Comparison of ENCODE assay signal across 23 mouse cellular contexts in the genomic region with DNA sequence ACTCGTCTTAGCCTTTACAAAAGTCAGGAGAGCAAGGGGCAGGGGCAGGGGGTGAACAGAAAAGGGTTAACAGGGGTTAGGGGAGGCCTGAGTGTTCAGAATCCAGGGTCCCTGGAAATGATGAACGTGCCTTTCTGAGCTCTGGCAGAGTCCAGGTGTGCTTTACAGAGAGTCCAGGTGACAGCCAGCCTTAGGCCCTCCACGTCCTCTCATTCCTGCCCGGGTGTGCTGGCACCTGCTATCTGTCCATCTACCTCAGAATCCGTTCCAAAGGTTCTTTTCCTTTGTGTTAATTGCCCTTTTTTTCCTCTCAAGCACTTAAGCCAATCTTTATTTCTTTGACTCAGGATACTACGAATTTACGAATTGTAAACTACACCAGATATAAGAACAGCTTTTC. TPM values are rescaled to one million over a fixed set of nuclear protein-coding genes. Genes with fewer than 3 reads are reported as not detected.
DNase-seq lines count a peak whose midpoint lies in the region; ATAC-seq and TF ChIP-seq lines count a peak whose summit lies in the region.
"Had no signal": no experiment of that assay in that cellular context is flagged by ENCODE, and none has a peak within 500 bp of the region (broad histone marks: within the 10 kb centered on the region; RNA-seq: fewer than 3 reads in every experiment).

No protein-coding gene starts in this region.

- H3K4me3 ChIP-seq in heart, embryonic 15.5 days = no peak overlapping the region
- no peak overlapping the region for H3K4me3 ChIP-seq in kidney, embryonic 16.5 days (ENCODE audit: low read length)
- H3K4me3 ChIP-seq in embryonic fibroblast, embryonic 13.5 days (ENCODE audit: insufficient read depth, low read length) = no peak overlapping the region
- no peak overlapping the region for H3K4me3 ChIP-seq in intestine, embryonic 16.5 days (ENCODE audit: low read length)
- H3K4me3 ChIP-seq: embryonic facial prominence, embryonic 13.5 days; forebrain, embryonic 15.5 days; gastrocnemius, adult 2 months; heart, embryonic 10.5 days had no signal

- no peaks in the 10 kb centered on the region for H3K27me3 ChIP-seq in heart, embryonic 15.5 days
- H3K27me3 ChIP-seq in kidney, embryonic 16.5 days (ENCODE audit: insufficient read depth, low read length) = no peaks in the 10 kb centered on the region
- H3K27me3 ChIP-seq in intestine, embryonic 16.5 days (replicated peaks; ENCODE audit: control insufficient read depth, insufficient read depth, low read length) = no peaks in the 10 kb centered on the region
- H3K27me3 ChIP-seq: CH12.LX; embryonic facial prominence, embryonic 13.5 days; forebrain, embryonic 15.5 days; Patski had no signal

- no peak overlapping the region for H3K9ac ChIP-seq in heart, embryonic 15.5 days
- no peak overlapping the region for H3K9ac ChIP-seq in kidney, embryonic 16.5 days (replicated peaks; ENCODE audit: low read length)
- peak overlapping the region; percentile 26; the same call in 1 of the 2 replicates for H3K9ac ChIP-seq in intestine, embryonic 16.5 days (ENCODE audit: low read depth, low read length)
- H3K9ac ChIP-seq: embryonic facial prominence, embryonic 13.5 days; forebrain, embryonic 15.5 days; hindbrain, embryonic 14.5 days had no signal

- no peaks in the 10 kb centered on the region for H3K36me3 ChIP-seq in heart, embryonic 15.5 days
- H3K36me3 ChIP-seq in kidney, embryonic 16.5 days (ENCODE audit: insufficient read depth, low read length) = 0 out of 2 replicates have a peak, but pooled peaks cover 4% of the 10 kb centered on the region
- H3K36me3 ChIP-seq in intestine, embryonic 16.5 days (ENCODE audit: control insufficient read depth, insufficient read depth, low read length) = peaks cover 4% of the 10 kb centered on the region; the same call in 1 of the 2 replicates
- H3K36me3 ChIP-seq: forebrain, embryonic 15.5 days had no signal

- H3K4me1 ChIP-seq in heart, embryonic 15.5 days (replicated peaks) = peaks cover 87% of the 10 kb centered on the region
- peaks cover 89% of the 10 kb centered on the region for H3K4me1 ChIP-seq in kidney, embryonic 16.5 days (ENCODE audit: insufficient read depth, low read length)
- H3K4me1 ChIP-seq in embryonic fibroblast, embryonic 13.5 days (ENCODE audit: control insufficient read depth, insufficient read depth, low read length) = peaks cover 51% of the 10 kb centered on the region
- H3K4me1 ChIP-seq in intestine, embryonic 16.5 days (ENCODE audit: control insufficient read depth, insufficient read depth, low read length) = peaks cover 76% of the 10 kb centered on the region

- H3K9me3 ChIP-seq in heart, embryonic 15.5 days (replicated peaks) = no peaks in the 10 kb centered on the region
- H3K9me3 ChIP-seq in kidney, embryonic 16.5 days (ENCODE audit: low read length) = no peaks in the 10 kb centered on the region
- no peaks in the 10 kb centered on the region for H3K9me3 ChIP-seq in intestine, embryonic 16.5 days (ENCODE audit: control insufficient read depth, low read length)
- H3K9me3 ChIP-seq: embryonic facial prominence, embryonic 13.5 days; forebrain, embryonic 15.5 days; heart, embryonic 10.5 days had no signal

- no peak overlapping the region for H3K4me2 ChIP-seq in heart, embryonic 15.5 days
- peak overlapping the region; percentile 39 for H3K4me2 ChIP-seq in kidney, embryonic 16.5 days (replicated peaks; ENCODE audit: low read depth, low read length)
- H3K4me2 ChIP-seq in intestine, embryonic 16.5 days (ENCODE audit: low read depth, low read length) = peak overlapping the region; percentile 5; the same call in 1 of the 2 replicates
- H3K4me2 ChIP-seq: embryonic facial prominence, embryonic 13.5 days; forebrain, embryonic 15.5 days; hindbrain, embryonic 14.5 days had no signal

- TF ChIP-seq CTCF in embryonic fibroblast, embryonic 13.5 days (IDR thresholded peaks at IDR 0.05; ENCODE audit: borderline replicate concordance, insufficient read depth, low read length) = no peak

- TF ChIP-seq POLR2A in embryonic fibroblast, embryonic 13.5 days (IDR thresholded peaks at IDR 0.05; ENCODE audit: low read depth, low read length) = no peak

- DNase-seq in heart, adult 11 months = no peak
- DNase-seq in kidney, postnatal 36 days = no peak
- no peak for DNase-seq in adrenal gland, postnatal 4 days (ENCODE audit: low spot score in 2 of 2)
- no peak for DNase-seq in ovary, postnatal 36 days (ENCODE audit: low spot score)
- DNase-seq: adrenal gland, postnatal 14 days; cerebellum, adult 18-20 months; cerebellum, adult 9-11 months; cerebellum, postnatal 36 days; gastrocnemius, adult 2 months; gastrocnemius, postnatal 36 days; heart, adult 18-20 months; heart, postnatal 14 days had no signal

- 83% methylated on average over 7 of the region's 7 CpGs for WGBS in heart, embryonic 15.5 days
- 51% methylated on average over 7 of the region's 7 CpGs for WGBS in kidney, embryonic 16.5 days
- WGBS in intestine, embryonic 16.5 days = 53% methylated on average over 7 of the region's 7 CpGs

- peak overlapping the region; percentile 7; the same call in 1 of the 2 replicates for H3K27ac ChIP-seq in heart, embryonic 15.5 days
- H3K27ac ChIP-seq in kidney, embryonic 16.5 days (ENCODE audit: low read length) = 0 out of 2 replicates have a peak overlapping the region, but pooled peaks have one; percentile 12
- H3K27ac ChIP-seq in embryonic fibroblast, embryonic 13.5 days (ENCODE audit: insufficient read depth, low read length) = peak overlapping the region; percentile 99
- H3K27ac ChIP-seq in intestine, embryonic 16.5 days (ENCODE audit: low read length) = peak overlapping the region; percentile 59; the same call in 1 of the 2 replicates
- H3K27ac ChIP-seq: embryonic facial prominence, embryonic 13.5 days; heart, embryonic 10.5 days; hindbrain, embryonic 14.5 days had no signal

- ATAC-seq in heart, embryonic 15.5 days (replicated peaks; ENCODE audit: insufficient number of reproducible peaks, insufficient read depth, low FRiP score, low read depth) = no peak
- no peak for ATAC-seq in kidney, embryonic 16.5 days (ENCODE audit: low FRiP score, low TSS enrichment)
- peak; percentile 55 for ATAC-seq in intestine, embryonic 16.5 days
- ATAC-seq: activated CD4-positive, CD25-positive, alpha-beta regulatory T cell, adult 4 months; forebrain, embryonic 15.5 days; Patski had no signal

RNA-seq across cellular contexts. Expression of a gene that starts 32.1 kb away (rescaled TPM):
- polyA plus RNA-seq in heart, embryonic 15.5 days (2015; fragmentation: Nextera tagmentation; extraction: Ambion mirVana) = 16.2 and 18.5 TPM in 2 replicates
- 24.3 and 27.8 TPM in 2 replicates for polyA plus RNA-seq in kidney, embryonic 16.5 days (2015; fragmentation: Nextera tagmentation; extraction: Ambion mirVana)
- 154 and 161 TPM in 2 replicates for polyA plus RNA-seq in embryonic fibroblast, embryonic 13.5 days (2011; ENCODE audit: insufficient read length, low read depth, missing spikeins)
- polyA plus RNA-seq in intestine, embryonic 16.5 days (2015; fragmentation: Nextera tagmentation; extraction: Ambion mirVana) = 12.2 and 13.4 TPM in 2 replicates
- total RNA-seq in adrenal gland, postnatal 4 days (2021) = 100 to 1,000 TPM; 111 to 118 TPM

Comparison
In these comparisons a context has a peak if more than half of its experiments do, and no peak if none do; other contexts are left out.
1. H3K27ac ChIP-seq: peak in every context shown above with its lines; median percentile 99 in embryonic fibroblast, embryonic 13.5 days; 59 in intestine, embryonic 16.5 days; 12 in kidney, embryonic 16.5 days; 7 in heart, embryonic 15.5 days.